Mouse (Mus musculus) B cell, adult 2 months (primary cell): ENCODE measurements around the gene Gstp1.
"Not testable (repeated sequence)": the region's sequence is repeated elsewhere in the genome, so short reads cannot be mapped to it uniquely, and the experiment has no call there.

Experiments
- DNase-seq, 2 experiments: peaks; one replicate each; pipeline ENCODE4 v3.0.0; 2022

Gene Gstp1

GRCm38 (mm10) chr19:4060044-4060898 lies 22.5 kb upstream of the Gstp1 start:
- not testable (repeated sequence) for DNase-seq

GRCm38 (mm10) chr19:4059069-4059740 lies 21.4 kb upstream of the Gstp1 start, which contains the start of gene Gstp3:
Gene Gstp3 (minus strand): TSS chr19:4059569.
- DNase-seq, result no peak

GRCm38 (mm10) chr19:4058581-4058980 lies 20.8 kb upstream of the Gstp1 start:
- no peak for DNase-seq

GRCm38 (mm10) chr19:4057962-4058361 lies 20.2 kb upstream of the Gstp1 start:
- no peak for DNase-seq

GRCm38 (mm10) chr19:4057389-4057788 lies 19.6 kb upstream of the Gstp1 start:
- no peak for DNase-seq

GRCm38 (mm10) chr19:4056727-4057126 lies 18.9 kb upstream of the Gstp1 start:
- no peak for DNase-seq

GRCm38 (mm10) chr19:4055947-4056693 lies 18.3 kb upstream of the Gstp1 start:
- DNase-seq, result no peak

- DNase-seq, result no peak
Observed at GRCm38 (mm10) chr19:4055216-4055946, 17.6 kb upstream of the Gstp1 start.

GRCm38 (mm10) chr19:4054613-4055012 lies 16.8 kb upstream of the Gstp1 start:
- no peak for DNase-seq

GRCm38 (mm10) chr19:4052516-4053030 lies 14.8 kb upstream of the Gstp1 start:
- peak in 1 of 2 experiments; percentile 13 for DNase-seq

GRCm38 (mm10) chr19:4051741-4052515 lies 14.1 kb upstream of the Gstp1 start:
- DNase-seq, result peak; percentile 87

GRCm38 (mm10) chr19:4051016-4051415 lies 13.2 kb upstream of the Gstp1 start:
- DNase-seq, result peak; percentile 30 to 33

- DNase-seq, result not testable (repeated sequence)
Observed at GRCm38 (mm10) chr19:4049069-4049468, 11.3 kb upstream of the Gstp1 start.

GRCm38 (mm10) chr19:4047859-4048258 lies 10.1 kb upstream of the Gstp1 start:
- DNase-seq, result peak; percentile 93 to 94

GRCm38 (mm10) chr19:4046866-4047254 lies 9.1 kb upstream of the Gstp1 start:
- no peak for DNase-seq

- no peak for DNase-seq
Observed at GRCm38 (mm10) chr19:4045966-4046865, 8.4 kb upstream of the Gstp1 start, which contains the start of gene Gstp2. Gene Gstp2 (minus strand): TSS chr19:4046023.

- DNase-seq, result peak in 1 of 2 experiments; percentile 28
Observed at GRCm38 (mm10) chr19:4044109-4044508, 6.3 kb upstream of the Gstp1 start.

- peak in 1 of 2 experiments; percentile 17 for DNase-seq
Observed at GRCm38 (mm10) chr19:4042124-4042523, 4.3 kb upstream of the Gstp1 start.

GRCm38 (mm10) chr19:4041500-4041899 lies 3.7 kb upstream of the Gstp1 start:
- not testable (repeated sequence) for DNase-seq

GRCm38 (mm10) chr19:4040941-4041340 lies 3.2 kb upstream of the Gstp1 start:
- not testable (repeated sequence) for DNase-seq
